Mouse (Mus musculus) bone marrow, adult 2 months (tissue): ENCODE measurements at regions not wholly inside any gene's neighbourhood (a gene's known extent, or its start where the extent isn't known, plus 50 kb on each side); places are given as distances from the start of the nearest gene placed in this dataset.

Source experiments
- CTCF ChIP-seq: fragments of 200-500 bp; IDR thresholded peaks from 2 replicates; pipeline ENCODE4 v1.5.1; 2011; ENCODE audit warnings: low read length, control low read depth; ENCODE audit not compliant: control insufficient read depth, insufficient read depth
- POLR2A ChIP-seq: fragments of 200-500 bp; IDR thresholded peaks from 2 replicates; pipeline ENCODE4 v1.6.1; 2011; ENCODE audit warnings: low read depth, mild to moderate bottlenecking, control low read depth, low read length, borderline replicate concordance; ENCODE audit not compliant: control insufficient read depth

DNA sequence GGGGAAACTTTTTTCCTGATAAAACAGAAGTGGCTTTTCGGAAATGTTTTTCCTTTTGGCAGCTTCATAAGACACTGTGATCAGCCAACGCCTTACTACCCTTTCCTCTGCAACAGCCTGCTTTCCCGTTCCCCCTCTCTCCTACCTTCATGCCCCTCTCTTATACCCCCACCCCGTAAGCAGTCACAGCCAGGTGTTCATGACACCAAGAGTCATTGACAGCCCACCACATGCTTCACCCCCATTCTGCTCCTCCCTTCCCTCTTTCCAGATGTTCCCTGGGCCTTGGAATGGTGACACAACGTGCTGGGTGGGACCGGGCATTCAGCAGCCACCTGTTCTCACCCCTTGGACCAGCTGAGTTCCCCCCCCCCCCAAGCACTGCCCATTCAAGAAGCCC lies 56.5 kb upstream of the Cux1 start:
- no peak for TF ChIP-seq CTCF
- TF ChIP-seq POLR2A, result no peak
